Mouse (Mus musculus): Measurements from ENCODE around the gene Ube2u.

DNA sequence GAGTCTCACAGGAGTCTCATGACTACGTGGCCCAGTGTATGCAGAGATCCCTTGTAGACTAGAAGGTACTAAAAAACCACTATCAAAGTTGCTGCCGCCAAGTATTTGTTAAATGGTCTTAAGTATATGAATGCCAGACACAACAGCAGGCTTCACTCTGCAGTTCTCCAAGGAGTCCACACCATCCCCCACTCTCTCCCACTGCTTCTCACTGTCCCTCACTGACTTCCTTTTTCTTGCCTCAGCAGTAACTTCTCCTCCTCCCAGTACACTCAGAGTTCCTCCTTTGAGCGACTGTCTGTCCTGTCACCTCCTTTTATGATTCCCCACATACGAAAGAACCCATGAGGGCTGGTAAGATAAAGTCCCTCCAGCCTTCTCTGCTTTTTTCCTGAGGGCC, 69.3 kb downstream of the Ube2u start:
- TF ChIP-seq CTCF (IDR thresholded peaks at IDR 0.05; ENCODE audit: borderline replicate concordance, control insufficient read depth, extremely low read depth, insufficient read depth, low read length, poor library complexity) (no peak), POLR2A (IDR thresholded peaks at IDR 0.05; ENCODE audit: control insufficient read depth, extremely low read depth, insufficient read depth, low read length, poor library complexity) (no peak)
